Mouse (Mus musculus) kidney, postnatal 10 days (tissue): ENCODE results near the gene Chd6.
A peak's percentile ranks its signal among the peaks of the same experiment; 100 is the strongest.

Experiments
- DNase-seq: peaks from one replicate; pipeline ENCODE4 v3.0.0; 2021; ENCODE audit warnings: mixed read lengths

Chd6 gene

GRCm38 (mm10) chr2:161066097-161066759, 42.6 kb downstream of the Chd6 start:
- no peak for DNase-seq

DNA sequence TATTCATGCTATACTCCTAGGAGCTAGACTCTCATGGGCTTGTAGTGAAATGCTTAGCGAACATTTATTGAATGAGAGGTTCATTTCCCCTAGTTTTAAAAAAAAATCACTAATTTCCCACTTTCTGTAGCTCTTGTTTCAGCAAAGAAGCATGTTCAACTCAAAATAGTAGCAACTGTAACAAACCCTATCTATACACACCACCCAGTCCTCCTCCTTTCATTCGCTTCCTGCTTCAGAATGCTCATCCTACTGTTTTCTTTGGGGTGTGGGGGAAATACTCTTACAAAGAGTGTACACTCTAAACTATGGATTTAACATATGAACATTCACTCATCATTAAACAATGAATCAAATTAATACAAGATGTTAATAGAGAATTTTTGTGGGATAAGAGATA, 43.3 kb downstream of the Chd6 start:
- DNase-seq = no peak

DNA sequence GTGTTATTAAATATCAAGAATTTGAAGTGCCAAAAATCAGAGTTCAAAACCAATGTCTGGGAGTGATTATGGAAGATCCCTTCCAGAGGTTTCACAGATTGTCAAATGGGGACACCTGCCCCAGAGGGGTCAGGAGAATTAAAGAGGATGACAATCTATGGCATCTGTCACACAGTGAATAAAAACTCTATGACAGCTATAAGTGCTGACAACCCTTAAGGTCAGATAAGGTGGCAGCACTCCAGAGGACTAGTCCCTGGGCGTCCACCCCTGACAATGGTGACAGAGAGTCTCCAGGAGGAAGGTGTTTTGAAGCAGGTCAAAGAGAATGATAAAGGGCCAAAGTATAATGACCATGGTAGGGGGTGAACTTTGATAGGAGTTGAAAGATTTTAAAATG, 44.0 kb downstream of the Chd6 start:
- DNase-seq = no peak

GRCm38 (mm10) chr2:161058841-161059240, 50.0 kb downstream of the Chd6 start:
- DNase-seq = no peak

DNA sequence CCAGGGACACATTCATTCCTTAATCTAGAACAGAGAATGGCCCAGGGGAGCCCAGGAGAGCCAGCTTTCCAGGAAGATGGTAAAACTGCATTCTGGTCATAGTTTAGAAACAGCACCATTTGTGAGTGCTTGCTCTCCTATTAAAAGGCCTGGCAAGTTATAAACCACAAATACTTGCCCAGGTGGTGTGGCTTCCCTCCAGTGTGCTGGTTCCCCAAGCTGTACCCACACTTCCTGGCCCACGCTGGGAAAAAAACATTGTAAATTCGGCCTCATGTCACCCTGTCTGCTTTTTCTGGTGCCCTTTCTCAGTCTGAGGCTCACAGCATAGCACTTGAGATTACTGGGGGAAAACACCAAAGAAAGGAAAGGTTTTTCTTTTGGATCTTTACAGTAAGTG, 55.1 kb downstream of the Chd6 start:
- no peak for DNase-seq

DNA sequence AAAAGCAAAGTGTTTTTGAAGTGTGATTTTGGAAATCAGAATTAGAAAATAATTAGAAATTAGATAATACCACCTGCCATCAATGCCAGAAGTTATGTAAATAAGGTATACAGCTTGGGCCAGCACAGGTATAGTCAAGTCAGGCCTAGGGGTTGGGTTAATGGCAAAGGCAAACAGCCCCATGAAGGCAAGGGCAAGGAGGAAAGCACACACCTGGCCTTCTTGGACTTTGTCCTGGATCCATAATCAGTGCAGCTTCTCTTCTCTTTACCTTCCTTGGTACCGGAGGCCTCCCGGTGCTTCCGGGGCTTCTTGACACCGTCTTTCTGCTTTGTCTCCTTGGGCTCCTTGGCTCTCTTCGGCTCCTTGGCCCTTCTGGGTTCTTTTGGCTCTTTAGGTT, 56.7 kb downstream of the Chd6 start:
- DNase-seq = no peak

GRCm38 (mm10) chr2:161049426-161049825, 59.4 kb downstream of the Chd6 start:
- DNase-seq = no peak

DNA sequence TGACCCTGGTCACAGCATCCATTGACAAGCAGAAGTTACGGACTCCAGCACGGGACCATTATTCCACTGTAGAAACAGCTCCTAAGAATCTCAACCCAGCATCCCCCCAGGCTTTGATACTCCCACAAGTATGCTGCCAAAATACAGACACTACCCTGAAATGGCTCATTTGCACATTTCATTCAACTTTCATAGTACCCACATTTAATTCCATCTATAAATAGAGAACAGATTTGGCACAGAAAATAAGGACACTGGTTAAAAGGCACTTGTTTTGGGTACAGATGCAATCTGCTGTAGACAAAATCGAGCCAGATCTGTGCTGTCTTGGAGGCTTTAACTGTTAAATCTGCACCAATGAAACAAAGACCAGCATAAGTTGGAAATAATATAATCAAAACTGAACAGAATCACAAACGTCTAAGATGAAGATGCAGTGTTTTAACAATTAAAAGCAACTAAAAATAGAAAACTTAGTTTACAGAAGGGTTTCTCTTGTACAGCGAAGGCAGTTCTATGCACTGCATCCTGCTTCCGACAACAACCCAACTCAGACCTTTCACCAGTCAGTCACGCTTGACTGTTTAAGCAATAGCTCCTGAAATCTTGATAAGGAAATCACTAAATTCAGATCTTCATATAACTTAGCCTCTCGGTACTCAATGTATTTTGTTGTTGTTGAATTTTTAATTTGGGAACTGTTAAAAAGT, 64.2 kb downstream of the Chd6 start:
- no peak for DNase-seq

DNA sequence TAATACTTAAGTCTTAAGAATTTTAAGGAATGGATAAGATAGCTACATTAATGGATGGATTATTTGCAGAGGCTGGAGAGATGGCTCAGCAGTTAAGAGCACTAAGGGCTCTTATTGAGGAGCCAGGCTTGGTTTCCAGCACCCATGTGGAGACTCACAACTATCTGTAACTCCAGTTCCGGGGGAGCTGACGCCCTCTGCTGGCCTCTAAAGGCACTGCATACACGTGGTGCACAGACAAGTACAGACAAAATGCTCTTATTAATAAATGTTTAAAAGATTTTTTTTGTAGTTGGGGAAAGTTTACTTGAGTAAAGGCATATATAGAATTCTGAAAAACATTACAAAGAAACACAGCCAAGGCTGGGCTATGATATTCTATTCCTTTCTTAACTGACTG, 66.0 kb downstream of the Chd6 start:
- no peak for DNase-seq

DNA sequence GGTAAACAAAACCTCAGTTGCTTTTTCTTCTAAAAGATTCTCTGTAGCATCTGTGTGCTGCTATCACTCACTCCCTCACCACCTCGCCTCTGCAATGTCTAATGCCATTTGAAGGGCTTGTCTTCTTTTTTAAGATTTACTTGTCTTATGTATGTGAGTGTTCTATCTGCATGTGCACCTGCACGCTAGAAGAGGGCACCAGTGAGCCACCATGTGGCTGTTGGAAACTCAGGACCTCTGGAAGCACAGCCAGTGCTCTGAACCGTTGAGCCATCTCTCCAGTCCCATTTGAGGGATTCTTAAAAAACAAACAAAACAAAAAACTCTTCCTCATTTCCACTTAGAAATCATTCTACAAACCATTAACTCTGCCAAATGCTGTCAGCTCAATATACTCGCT, 68.1 kb downstream of the Chd6 start:
- no peak for DNase-seq

DNA sequence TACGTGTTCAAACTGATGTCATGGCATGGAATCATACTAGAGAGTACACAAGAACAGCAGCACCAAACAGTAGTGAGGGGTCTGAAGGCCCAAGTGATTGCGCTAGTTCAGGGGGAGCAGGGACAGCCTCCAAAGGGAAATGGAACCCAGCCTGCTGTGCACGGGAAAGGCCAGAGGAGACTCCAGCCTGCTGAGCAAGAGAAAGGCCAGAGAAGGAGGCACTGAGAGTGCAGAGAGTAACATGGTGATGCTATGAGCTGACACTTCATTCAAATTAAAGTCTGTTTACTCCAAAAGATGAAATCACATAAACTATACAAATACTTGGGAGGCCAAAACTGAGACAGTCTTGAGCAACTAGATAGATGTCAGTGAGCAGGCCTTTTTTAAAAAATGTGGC, 71.1 kb downstream of the Chd6 start:
- DNase-seq = no peak

- DNase-seq = no peak
Measured at GRCm38 (mm10) chr2:161033141-161033540, 75.7 kb downstream of the Chd6 start.

DNA sequence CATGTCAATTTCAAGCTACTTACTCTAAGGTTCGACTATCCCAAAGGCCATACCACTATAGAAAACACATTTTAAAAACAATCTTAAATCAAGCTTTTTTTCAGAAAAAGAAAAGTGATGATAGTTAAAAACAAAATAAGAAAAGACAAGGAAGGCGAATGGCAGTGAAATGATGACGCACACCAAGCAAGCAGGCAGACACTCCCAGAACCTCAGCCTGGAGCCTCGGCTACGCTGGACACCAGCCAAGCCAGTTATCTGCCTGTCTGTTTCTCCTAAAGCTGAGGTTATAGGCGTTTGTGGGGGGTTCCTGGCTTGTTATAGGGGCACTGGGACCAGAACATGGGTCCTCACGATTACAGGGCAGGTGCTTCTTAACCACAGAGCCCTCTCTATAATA, 76.5 kb downstream of the Chd6 start:
- no peak for DNase-seq

DNA sequence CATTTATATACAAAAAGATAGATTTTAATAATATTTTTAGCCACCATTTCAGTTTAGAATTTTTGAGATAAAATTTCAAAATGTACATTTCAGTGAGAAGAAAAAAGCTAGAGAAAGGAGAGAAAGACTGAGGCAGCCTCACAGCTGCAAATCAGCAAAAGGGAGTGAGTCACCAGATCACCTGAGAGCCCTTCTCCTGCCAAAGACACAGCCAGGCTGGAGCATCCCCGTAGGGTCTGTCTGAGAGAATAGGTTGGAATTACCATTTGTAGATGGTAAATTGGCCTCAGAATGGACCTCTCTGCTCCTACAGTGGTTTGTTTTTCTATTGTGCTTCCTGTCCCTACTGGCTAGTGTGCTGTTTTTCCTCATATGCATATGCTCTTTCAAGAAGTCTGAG, 84.3 kb downstream of the Chd6 start:
- DNase-seq = no peak

DNA sequence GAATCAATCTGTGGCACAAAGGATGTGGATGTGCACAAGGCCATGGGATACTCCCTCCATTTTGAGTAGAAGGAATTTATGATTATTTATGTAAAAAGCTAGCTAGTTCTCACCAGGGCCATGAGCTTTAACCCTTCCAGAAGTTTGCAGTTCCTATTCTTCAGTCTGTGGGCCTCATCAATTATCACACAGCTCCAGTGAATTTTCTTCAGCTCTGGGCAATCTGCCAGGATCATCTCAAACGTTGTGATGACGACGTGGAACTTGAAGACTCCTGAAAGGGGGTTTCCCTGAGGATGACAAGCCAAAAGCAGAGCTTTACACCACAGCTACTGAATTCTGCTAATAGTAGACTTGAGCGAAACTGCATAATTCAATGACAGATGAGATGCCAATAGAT, 91.0 kb downstream of the Chd6 start:
- DNase-seq = peak; percentile 38

DNA sequence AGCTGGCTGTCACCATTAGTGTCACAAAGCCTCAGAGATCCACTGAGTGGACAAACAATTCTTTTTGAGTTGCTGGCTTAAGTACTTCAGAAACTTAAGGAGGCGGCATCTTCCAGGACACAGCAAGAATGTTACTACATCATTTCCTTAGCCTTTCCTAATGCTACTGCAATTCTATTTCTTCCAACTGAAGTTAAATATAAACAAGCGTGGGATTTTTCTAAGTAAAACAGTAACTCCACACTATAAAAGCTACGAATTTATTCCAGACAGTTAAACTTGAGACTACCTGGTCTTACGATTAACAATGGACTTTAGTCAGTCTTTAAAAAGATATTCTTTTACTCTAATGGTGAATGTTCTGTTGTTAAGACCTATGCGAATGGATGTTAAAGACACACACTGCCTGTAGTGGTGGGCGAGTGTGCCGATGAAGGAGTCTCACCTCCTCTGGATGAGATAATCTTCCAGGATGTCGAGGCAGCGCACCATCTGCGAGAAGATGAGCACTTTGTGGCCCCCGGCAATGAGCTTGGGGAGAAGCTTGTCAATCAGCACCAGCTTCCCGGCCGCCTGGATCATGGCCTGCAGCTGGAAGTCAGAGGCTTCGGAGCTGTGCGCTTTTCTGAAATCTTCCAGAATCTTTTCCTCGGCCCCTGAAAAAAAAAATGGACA, 96.2 kb downstream of the Chd6 start:
- DNase-seq = no peak

DNA sequence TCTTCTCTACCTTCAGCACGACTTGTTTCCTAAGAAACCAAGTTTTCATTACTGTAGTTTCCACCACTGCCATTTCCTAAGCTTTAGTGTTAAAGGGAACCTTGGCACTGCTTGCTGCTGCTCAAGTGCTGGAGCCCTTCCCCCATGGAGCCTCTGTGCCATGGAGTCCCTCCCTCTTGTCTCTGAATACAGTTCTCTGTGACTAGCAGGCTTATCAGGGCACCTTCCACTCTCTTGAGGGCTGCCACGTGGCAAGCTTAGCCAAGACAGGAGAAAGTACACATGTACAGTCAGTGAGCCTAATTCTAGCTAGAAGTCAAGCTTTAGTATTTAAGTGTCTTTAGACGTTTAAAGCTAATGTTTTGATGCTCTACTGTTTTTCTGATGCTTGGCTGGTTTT, 104.5 kb downstream of the Chd6 start:
- DNase-seq = no peak

DNA sequence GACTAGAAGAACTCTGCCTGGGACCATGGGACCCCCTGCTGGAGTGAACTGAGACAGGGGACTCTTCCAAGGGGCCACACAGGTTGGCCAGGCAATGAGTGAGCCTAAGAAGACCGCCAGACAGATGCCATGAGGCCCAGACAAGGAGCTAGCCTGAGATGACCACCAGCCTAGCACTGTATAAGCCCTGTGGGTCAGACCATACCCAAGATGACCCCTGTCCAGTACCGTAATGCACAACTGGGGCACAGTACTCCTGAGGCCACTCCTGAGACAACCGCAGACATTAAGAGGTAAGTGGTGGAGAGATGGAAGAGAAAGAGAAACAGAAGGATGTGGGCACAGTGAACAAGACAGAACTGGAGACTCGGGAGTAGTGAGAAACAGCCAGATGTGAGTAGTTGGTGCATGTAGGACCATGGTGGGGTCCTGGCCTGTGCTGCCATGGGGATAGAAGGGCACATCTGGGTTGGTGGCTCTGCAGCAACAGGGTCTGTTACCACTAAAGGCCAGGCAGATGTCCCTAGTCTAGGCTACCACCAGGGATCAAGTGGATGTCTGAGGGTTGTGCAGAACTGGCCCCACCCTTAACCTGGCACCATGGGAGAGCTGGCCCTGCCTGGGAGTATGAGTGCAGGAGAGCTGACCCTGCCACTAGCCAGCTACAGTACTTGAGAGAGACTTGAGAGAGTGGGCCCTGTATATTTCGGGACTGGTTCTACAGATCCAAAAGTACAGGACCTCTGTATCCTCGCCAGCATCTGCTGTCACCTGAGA, 111.7 kb downstream of the Chd6 start:
- DNase-seq = no peak

DNA sequence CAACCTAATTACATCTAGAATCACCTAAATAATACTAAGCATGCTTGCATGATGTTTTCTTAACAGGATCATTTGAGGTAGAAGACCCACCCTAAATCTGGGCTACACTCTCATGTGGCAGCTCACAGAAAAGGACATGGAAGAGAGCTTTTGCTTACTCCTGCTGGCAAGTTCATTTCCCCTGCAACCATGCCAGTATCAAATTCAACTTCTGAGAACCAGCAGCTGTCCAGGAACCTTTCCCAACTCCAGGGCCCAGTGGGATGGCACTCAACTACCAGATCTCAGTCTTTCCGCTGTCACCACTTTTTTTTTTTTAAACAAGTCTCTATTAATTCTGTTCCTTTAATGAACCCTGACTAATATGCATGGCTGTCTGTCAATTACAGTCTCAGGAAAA, 114.7 kb downstream of the Chd6 start:
- no peak for DNase-seq

- no peak for DNase-seq
Measured at GRCm38 (mm10) chr2:160992465-160992864, 116.4 kb downstream of the Chd6 start.

- DNase-seq = no peak
Measured at GRCm38 (mm10) chr2:160990339-160991070, 118.4 kb downstream of the Chd6 start.

GRCm38 (mm10) chr2:160987503-160987902, 121.4 kb downstream of the Chd6 start:
- DNase-seq = no peak

DNA sequence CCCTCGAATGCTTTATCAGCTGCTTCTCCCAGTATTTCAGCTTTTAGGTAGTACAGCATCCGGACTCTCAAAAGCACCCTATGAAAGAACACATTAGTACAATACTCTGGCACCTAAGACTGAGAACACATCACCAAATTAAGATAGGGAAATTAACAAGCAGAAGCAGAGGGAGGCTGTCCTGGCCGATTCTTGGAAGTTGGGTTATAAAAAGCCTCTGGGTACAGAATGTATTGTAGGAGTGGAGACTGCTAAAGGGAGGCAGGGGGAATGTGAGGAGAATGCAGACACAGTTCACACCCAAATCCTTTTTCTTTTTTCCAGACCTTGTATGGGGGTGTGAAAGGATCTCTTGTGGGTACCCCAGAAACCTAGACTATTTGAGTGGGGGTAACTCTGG, 126.2 kb downstream of the Chd6 start:
- no peak for DNase-seq
